Mouse (Mus musculus) brain, embryonic 14.5 days (tissue): ENCODE data around the gene Sel1l.

Experiments
- CTCF ChIP-seq: fragments of 200-500 bp; IDR thresholded peaks from 2 replicates; pipeline ENCODE4 v1.5.1; 2012; ENCODE audit warnings: inconsistent platforms, mild to moderate bottlenecking, moderate library complexity, borderline replicate concordance; ENCODE audit not compliant: insufficient read depth, insufficient read length; ENCODE audit errors: extremely low read depth
- POLR2A ChIP-seq: fragments of 200-500 bp; IDR thresholded peaks from 2 replicates; pipeline ENCODE4 v1.6.1; 2012; ENCODE audit warnings: mild to moderate bottlenecking, inconsistent platforms, borderline replicate concordance; ENCODE audit not compliant: poor library complexity, insufficient read depth, insufficient read length, severe bottlenecking; ENCODE audit errors: extremely low read depth

DNA sequence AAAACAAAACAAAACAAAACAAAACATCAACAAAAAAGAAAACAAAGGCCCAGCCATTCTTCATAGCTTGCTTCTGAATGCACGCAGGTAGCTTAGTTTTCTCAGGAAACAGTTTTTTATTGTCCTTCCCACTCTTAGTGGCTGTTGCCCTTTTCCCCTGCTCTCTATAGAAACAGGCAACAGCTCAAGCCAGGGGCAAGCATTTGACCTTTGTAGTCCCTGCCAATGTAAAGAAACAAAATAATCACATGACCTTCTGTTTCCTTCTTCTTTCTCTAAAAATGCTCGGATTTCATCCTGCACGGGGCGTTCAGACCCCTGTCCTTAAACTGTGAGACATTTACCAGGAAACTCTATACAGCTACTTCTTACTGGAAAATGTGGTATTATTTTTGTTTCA lies 4.4 kb downstream of the Sel1l start:
- TF ChIP-seq CTCF (no peak), POLR2A (no peak)
